Mouse (Mus musculus): Measurements from ENCODE around the gene Ttll11.

Ttll11 gene

GRCm38 (mm10) chr2:35852164-35852509, 127.6 kb downstream of the Ttll11 start:
- no peak for DNase-seq (ENCODE audit: low spot score)

GRCm38 (mm10) chr2:35851420-35852163, 128.1 kb downstream of the Ttll11 start:
- DNase-seq (ENCODE audit: low spot score) = no peak

GRCm38 (mm10) chr2:35849632-35850230, 130.0 kb downstream of the Ttll11 start:
- DNase-seq (ENCODE audit: low spot score) = no peak

DNA sequence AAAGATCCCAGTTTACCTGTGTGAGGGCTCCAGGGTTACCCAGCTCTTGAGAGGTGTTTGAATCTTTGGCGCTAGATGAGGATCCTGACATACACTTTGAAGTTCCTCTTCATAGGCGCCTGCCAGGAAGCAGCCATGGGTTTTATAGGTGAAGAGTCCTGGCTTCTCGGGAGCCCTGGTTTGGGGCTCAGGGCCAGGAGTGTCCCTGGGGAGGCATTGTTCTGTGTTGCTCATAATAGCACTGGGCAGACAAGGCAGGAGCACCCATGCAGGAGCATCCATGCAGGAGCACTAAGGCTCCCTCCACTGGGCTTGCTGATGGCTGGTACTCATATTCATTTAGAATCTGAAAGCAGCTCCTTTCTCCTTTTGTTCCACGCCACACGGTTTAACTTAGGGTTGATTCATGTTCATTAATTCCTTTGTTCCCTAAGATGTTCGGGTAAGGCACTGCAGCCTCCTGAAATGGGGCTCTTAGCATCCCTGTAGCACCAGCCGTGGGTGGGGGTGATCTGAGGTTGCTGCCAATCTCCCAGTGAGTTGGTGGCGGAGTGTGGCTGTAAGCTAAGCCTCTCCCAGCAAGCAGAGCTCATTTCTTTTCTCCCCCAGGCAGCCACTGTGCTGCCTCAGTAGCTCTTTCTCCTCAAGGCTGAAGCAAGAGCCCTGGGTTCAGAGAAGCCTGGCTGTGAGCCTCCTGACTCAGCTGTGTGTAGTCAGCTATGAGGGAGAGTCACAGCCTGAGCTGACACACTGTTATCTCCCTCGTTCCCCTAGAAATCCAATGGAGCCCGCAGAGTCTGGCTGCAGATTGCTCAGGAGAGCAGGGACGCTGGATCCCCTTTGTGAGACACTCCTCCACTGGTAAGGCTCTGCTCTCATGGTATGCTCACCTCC, 133.9 kb downstream of the Ttll11 start:
- no peak for DNase-seq (ENCODE audit: low spot score)

- peak; percentile 55 for DNase-seq (ENCODE audit: low spot score)
Measured at GRCm38 (mm10) chr2:35843896-35844690, 135.6 kb downstream of the Ttll11 start.

DNA sequence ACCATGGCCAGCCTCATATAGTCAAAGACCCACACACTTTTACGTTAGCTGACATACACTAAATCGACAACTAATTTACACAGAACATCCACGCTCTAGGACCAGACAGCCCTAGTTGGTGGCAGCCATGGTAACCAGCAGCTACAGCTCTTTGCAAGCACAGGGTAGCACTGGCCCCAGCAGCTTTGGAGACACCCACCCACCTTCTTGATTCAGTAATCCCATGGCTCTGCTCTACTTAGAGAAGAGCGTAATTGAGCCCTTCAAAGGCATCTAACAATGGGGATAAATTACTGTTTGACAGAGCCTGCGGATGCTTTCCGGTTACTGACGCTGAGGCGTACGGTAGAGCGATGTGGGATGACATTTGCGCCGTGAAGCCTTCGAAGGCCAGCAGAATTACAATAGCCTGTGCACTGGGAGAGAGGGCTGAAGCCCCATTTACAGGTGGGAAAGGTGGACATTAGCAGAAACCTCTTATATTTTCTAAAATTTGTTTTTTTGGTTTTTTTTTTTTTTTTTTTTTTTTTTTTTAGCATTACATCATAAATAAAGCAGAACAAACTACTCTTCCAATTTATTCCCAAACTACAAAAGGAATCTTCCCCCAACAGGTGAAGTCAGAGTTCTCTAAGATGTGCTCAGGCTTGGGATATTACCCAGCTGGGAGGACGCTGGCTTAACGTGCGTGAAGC, 136.8 kb downstream of the Ttll11 start:
- DNase-seq (ENCODE audit: low spot score) = no peak

DNA sequence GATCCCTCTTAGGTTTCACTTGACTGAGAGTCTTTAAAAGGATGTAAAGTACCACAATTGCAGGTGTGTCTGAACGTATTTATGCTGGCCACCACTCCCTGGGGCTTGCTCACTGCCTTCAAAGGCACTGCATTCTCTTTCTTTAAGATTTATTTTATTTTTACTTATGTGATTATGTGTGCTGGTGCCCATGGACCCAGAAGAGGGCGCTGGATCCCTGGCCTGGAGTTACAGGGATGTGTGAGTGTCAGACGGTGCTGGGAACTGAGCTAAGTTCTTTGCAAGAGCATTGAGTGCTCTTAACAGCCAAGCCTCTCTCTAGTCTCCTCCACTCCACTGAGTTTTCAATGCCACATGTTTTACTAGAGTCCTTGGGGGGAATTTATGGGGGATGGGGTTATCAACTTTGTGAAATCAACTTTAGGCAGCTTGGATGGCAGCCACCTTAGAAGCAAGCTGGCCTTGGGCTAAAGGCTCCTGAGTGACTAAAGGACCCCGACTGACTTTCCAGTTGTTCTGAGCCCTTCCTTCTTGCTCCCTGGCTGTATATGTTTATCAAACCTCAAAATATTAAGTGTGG, 137.8 kb downstream of the Ttll11 start:
- no peak for DNase-seq (ENCODE audit: low spot score)

GRCm38 (mm10) chr2:35840956-35841816, 138.5 kb downstream of the Ttll11 start:
- no peak for DNase-seq (ENCODE audit: low spot score)

- no peak for DNase-seq (ENCODE audit: low spot score)
Measured at GRCm38 (mm10) chr2:35838751-35839479, 140.8 kb downstream of the Ttll11 start.

- DNase-seq (ENCODE audit: low spot score) = no peak
Measured at GRCm38 (mm10) chr2:35834198-35834913, 145.4 kb downstream of the Ttll11 start.

- DNase-seq (ENCODE audit: low spot score) = no peak
Measured at GRCm38 (mm10) chr2:35833546-35833945, 146.2 kb downstream of the Ttll11 start.

DNA sequence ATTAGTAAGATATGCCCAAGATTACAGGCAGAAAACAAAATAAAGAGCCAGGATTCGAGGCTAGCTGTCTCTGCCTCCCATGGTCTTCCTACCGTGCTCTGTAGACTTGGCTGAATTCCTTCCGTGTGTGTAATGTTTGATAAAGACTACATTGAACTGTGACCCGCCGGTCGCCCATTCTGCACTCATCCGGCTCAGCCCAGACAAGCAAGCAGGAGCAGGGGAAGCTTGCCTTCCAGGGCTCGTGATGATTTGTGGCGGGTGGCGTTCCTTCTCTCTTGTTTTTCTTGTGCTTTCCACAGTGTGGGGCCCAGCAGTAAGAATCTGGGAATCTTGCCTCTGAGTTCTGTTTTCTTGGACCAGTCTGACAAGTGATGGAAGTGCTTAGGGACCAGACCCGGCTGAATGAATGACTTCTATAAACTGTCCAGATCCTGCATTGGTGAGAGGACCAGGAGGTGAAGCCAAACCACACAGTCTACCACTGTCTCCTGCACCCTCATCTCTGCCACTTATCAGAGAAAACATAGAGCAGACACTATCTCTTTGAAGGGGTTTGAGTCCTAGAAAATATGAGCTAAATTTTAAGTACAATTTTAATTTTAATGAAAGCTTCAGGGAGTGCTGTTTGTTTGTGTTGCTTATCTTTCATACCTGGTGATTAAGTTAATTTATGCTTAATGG, 146.8 kb downstream of the Ttll11 start:
- no peak for DNase-seq (ENCODE audit: low spot score)

DNA sequence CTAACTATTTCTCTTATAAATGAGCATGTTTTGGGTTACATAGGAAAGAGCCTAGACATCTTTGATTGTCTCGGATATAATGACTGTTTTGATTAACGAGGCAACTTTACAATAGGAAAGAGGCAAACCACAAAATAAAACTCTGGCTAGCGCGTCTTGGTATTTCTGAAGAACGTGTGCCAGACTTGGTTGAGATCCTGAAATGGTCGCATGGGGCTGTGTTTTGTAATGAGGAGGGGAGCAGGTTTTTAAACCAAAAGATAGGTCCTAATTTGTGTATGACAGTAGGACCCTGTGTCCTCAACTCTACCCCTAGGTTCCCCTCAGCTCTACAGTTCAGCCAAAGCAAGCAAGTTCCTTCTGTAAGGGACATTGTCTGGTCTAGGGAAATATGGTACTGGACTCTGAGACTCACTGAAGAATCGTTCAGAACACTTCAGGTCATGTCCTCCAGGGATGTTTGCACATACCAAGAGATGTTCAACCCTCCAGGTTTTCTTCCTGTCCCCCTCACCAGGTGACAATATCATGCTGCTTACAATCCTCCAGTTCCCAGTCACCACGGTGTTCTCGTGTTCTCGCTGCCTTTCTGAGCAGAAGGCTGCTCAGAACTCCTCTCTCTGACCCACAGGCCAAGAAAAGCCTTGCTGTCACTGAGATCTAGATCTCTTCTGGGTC, 147.7 kb downstream of the Ttll11 start:
- no peak for DNase-seq (ENCODE audit: low spot score)

DNA sequence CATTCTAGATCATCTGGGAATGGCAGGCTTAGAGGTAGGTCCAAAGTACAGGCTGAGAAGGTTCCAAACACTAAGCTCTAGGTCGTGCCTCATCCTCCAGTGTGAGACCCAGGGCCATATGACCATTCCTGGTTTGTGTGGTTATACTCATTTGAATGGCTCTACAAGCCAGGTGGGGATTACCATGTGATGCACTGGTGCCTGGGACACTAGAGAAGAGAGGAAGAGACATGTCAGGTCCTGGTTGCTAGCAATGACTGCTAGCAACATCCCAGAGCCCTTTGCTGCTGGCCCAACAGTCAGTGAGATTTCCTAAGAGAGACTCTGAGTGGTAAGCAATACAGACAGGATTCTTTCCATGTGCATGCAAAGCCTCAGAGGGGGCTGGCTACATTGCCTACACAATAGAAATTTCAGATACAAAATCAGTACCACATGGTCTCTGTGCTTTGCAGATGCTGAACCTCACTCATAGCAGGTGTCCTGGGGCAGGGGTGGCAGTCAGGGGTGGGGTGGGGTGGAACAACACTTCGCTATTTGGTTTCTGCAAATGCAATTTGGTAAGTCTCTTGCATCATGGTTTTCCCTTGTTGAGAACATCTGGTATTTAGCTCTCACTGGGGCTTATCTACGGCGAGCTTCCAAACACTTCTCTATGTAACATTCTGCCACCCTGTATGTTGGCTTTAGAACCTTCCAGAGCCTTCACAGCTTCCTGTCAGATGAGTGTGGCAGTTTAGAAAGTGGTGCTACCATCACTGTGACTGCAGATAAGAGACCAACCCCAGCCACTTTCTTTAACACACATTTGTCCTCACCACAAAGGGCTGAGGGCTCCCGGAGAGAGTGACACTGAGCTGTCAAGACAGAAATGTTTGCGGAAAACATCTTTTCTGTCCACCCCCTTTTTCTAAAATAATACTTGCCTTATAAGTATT, 148.5 kb downstream of the Ttll11 start:
- no peak for DNase-seq (ENCODE audit: low spot score)

DNA sequence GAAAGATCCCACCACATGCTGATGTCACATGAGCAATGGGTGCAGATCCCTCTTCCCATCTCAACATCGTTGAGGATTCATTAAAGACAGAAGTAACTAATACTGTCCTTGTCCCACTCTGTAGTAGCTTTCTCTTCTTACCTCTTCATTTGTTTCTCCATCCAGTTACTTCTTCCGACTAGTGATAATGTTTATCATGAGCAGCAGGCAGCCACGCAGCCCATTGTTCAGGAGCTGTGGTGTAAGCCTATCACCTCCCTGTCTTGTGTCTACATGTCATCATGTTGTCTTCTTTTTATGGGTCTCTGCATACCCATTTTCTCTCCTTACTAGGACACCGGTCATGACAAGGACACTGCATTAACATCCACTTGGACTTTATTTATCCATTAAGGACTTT, 150.6 kb downstream of the Ttll11 start:
- no peak for DNase-seq (ENCODE audit: low spot score)

DNA sequence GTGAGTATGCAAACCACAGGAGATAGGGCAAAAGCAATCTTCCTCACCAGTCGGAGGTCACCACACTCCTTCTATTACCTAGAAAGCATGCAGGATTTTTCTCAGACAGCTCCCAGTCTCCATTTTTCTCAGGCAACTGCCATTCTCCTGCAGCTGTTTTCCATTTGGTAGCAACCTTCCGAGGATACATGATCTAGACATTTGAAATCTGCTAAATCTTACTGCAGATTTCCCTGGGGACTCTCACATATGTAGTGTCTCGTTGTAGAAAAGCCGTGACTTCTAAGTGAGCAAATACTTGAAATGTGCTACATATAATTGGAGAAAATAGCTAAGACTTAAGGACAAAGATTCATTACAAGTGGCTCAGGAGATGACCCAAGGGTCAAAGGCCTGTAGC, 151.8 kb downstream of the Ttll11 start:
- no peak for DNase-seq (ENCODE audit: low spot score)

All from testis, postnatal 10 days (tissue).